Mouse (Mus musculus) forebrain, embryonic 16.5 days (tissue): ENCODE data around the gene Gba2. TPM values are rescaled to one million over a fixed set of nuclear protein-coding genes. Genes with fewer than 3 reads are reported as not detected.

Source experiments
- ATAC-seq: fragments of 200-750 bp; cut with Nextera tagmentation; 2 replicates; pipeline ENCODE4 v1.8.0; 2017; ENCODE audit warnings: mild to moderate bottlenecking, moderate library complexity
- H3K27ac ChIP-seq: fragments of 300-500 bp; sonication (generic); 2 replicates; pipeline ENCODE4 v1.5.1; 2014; ENCODE audit warnings: low read length, control low read depth
- H3K27me3 ChIP-seq: fragments of 300-500 bp; sonication (generic); replicated peaks from 2 replicates; pipeline ENCODE4 v1.6.1; 2014; ENCODE audit warnings: low read length; ENCODE audit not compliant: control insufficient read depth, insufficient read depth
- H3K36me3 ChIP-seq: fragments of 300-500 bp; sonication (generic); 2 replicates; pipeline ENCODE4 v1.6.1; 2014; ENCODE audit not compliant: control insufficient read depth, insufficient read depth
- H3K4me1 ChIP-seq: fragments of 300-500 bp; sonication (generic); replicated peaks from 2 replicates; pipeline ENCODE4 v1.6.1; 2014; ENCODE audit warnings: low read length; ENCODE audit not compliant: control insufficient read depth, insufficient read depth
- H3K4me2 ChIP-seq: fragments of 300-500 bp; sonication (generic); 2 replicates; pipeline ENCODE4 v1.6.1; 2014; ENCODE audit warnings: mild to moderate bottlenecking, low read length, control low read depth
- H3K4me3 ChIP-seq: fragments of 300-500 bp; sonication (generic); replicated peaks from 2 replicates; pipeline ENCODE4 v1.5.1; 2014; ENCODE audit warnings: mild to moderate bottlenecking, low read length, control low read depth
- H3K9ac ChIP-seq: fragments of 300-500 bp; sonication (generic); replicated peaks from 2 replicates; pipeline ENCODE4 v1.6.1; 2014; ENCODE audit warnings: low read depth, low read length, control low read depth
- H3K9me3 ChIP-seq: fragments of 300-500 bp; sonication (generic); 2 replicates; pipeline ENCODE4 v1.6.1; 2016; ENCODE audit warnings: low read length; ENCODE audit not compliant: control insufficient read depth
- WGBS: fragments of 180-500 bp; shearing (Covaris S2); extraction: QIAGEN DNeasy Blood & Tissue Kit; methylation state at CpG from one replicate; pipeline ENCODE4 v1.1.7; 2014; 5-methylcytosine and 5-hydroxymethylcytosine counted together
- polyA plus RNA-seq: library from polyadenylated mRNA; unstranded; fragments of >200 nt; fragmentation: Nextera tagmentation; extraction: Ambion mirVana; gene quantifications from 2 replicates; pipeline ENCODE4 v1.2.1, GENCODE M21; 2015

Gba2 gene
- polyA plus RNA-seq, 1 experiment from 2014 or later: 62.3 TPM

DNA sequence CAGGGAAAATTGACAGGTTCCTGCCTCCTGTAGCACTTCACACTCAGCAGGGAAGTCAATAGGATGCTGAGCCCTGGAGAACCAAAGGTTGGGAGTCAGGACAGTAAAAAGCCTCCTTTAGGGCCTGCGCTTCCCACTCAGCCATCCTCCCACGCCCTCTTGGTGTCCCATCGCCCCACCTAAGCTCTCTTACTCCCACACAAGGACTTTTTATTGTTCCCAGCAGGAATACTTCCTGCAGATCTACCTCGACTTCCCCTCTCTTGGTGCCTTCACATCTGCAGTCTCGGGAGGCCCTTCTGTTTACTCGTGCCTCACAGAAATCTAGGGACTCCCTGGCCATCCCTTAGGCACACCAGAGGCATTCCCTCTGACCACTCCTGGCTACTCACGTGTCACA, 4.7 kb upstream of the Gba2 start:
- H3K4me3 ChIP-seq: no peak overlapping the region
- no peaks in the 10 kb centered on the region for H3K27me3 ChIP-seq
- H3K9ac ChIP-seq: no peak overlapping the region
- peaks cover 13% of the 10 kb centered on the region for H3K36me3 ChIP-seq
- H3K27ac ChIP-seq: no peak overlapping the region
- 75% methylated on average over 7 of the region's 7 CpGs for WGBS
- no peak overlapping the region for H3K4me2 ChIP-seq
- no peaks in the 10 kb centered on the region for H3K9me3 ChIP-seq
- no peak for ATAC-seq
- peaks cover 10% of the 10 kb centered on the region for H3K4me1 ChIP-seq

DNA sequence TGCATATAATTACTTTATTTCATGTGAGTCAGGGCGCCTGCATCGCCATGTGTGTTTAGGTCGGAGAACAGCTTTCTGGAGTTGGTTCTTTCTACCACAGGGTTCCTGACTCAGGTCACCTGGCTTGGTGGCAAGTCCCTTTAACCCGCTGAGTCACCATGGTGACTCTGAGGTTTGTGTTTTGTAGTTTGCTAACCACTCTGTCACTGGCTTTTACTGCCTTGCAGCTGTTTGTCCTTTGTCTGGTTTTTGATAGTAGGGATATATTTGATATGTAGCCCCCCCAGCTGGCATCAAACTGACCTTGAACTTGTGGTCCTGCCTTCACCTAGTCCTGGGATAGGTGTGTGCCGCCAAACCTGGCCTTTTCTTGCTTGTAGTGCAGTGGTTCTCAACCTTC, 3.6 kb upstream of the Gba2 start:
- Histone ChIP-seq H3K4me2 (no peak overlapping the region), H3K4me1 (peaks cover 18% of the 10 kb centered on the region), H3K4me3 (no peak overlapping the region), H3K9ac (no peak overlapping the region), H3K27me3 (no peaks in the 10 kb centered on the region), H3K36me3 (peaks cover 13% of the 10 kb centered on the region), H3K27ac (no peak overlapping the region), H3K9me3 (no peaks in the 10 kb centered on the region)
- ATAC-seq: no peak
- 89% methylated on average over 5 of the region's 5 CpGs for WGBS

DNA sequence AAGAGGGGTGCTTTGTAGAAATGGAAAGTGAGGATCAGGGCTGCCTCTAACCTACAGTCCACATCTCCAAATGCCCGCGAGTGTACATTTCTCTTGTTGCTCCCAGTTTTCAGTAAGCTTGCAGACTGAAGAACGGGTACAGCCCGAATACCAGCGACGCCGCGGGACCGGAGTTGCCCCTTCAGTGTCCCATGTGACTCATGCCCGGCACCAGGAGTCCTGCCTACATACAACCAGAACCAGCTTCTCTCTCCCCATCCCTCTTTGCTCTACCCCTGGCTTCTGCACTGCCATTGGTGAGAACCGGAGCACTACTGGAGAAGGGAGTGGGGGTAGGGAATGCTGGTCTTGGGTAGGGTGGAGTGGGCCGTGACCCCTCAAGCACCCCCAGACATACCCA, 2.7 kb upstream of the Gba2 start:
- H3K27ac ChIP-seq: no peak overlapping the region
- H3K27me3 ChIP-seq: no peaks in the 10 kb centered on the region
- H3K4me1 ChIP-seq: peaks cover 27% of the 10 kb centered on the region
- H3K4me2 ChIP-seq: no peak overlapping the region
- H3K9me3 ChIP-seq: no peaks in the 10 kb centered on the region
- ATAC-seq: no peak
- H3K9ac ChIP-seq: no peak overlapping the region
- H3K36me3 ChIP-seq: peaks cover 13% of the 10 kb centered on the region
- WGBS: 97% methylated on average over 12 of the region's 12 CpGs
- H3K4me3 ChIP-seq: no peak overlapping the region

DNA sequence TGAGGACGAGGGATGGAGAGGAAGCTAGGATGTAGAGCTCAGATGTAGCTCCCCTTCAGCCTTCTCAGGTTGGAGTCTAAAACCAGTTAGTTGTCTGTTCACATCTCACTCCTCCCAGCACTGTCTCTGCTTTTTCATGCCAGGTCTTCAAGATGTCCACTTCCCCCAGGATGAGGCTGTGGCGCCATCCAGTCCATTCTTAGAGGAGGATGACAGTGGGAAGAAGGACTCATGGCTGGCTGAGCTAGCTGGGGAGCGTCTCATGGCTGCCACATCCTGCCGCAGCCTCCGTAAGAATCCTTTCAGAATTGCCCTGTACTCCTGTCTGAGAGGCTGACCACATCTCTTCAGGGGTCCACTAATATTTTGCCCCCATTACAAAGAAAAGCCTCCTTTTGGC, 2.0 kb upstream of the Gba2 start:
- no peak for ATAC-seq
- Histone ChIP-seq H3K9ac (peak overlapping the region; percentile 5; the same call in 1 of the 2 replicates), H3K27ac (no peak overlapping the region), H3K4me1 (peaks cover 33% of the 10 kb centered on the region), H3K4me2 (no peak overlapping the region), H3K36me3 (peaks cover 13% of the 10 kb centered on the region), H3K9me3 (no peaks in the 10 kb centered on the region), H3K4me3 (no peak overlapping the region), H3K27me3 (no peaks in the 10 kb centered on the region)
- WGBS: 92% methylated on average over 5 of the region's 5 CpGs

DNA sequence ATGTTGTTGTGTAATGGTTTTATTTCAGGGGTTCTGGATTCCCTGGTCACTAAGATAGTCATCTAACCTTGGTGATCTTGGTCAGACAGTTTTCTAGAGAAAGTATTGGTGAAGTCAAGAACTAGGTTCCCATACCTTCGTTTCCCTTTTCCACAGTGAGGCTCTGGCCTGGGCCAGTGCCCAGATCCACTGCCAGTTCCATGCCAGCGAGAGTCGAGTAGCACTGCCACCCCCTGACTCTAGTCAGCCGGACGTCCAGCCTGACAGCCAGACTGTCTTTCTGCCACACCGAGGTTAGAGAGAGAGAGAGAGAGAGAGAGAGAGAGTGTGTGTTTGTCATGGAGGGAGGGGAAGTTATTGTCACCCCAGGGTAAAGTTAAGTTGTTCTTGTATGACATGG, 1.1 kb upstream of the Gba2 start:
- no peaks in the 10 kb centered on the region for H3K27me3 ChIP-seq
- no peak overlapping the region for H3K27ac ChIP-seq
- no peaks in the 10 kb centered on the region for H3K9me3 ChIP-seq
- no peak for ATAC-seq
- H3K4me1 ChIP-seq: peaks cover 43% of the 10 kb centered on the region
- H3K4me2 ChIP-seq: peak overlapping the region; percentile 83
- peak overlapping the region; percentile 95 for H3K4me3 ChIP-seq
- WGBS: 71% methylated on average over 6 of the region's 6 CpGs
- H3K9ac ChIP-seq: peak overlapping the region; percentile 96
- peaks cover 13% of the 10 kb centered on the region for H3K36me3 ChIP-seq

DNA sequence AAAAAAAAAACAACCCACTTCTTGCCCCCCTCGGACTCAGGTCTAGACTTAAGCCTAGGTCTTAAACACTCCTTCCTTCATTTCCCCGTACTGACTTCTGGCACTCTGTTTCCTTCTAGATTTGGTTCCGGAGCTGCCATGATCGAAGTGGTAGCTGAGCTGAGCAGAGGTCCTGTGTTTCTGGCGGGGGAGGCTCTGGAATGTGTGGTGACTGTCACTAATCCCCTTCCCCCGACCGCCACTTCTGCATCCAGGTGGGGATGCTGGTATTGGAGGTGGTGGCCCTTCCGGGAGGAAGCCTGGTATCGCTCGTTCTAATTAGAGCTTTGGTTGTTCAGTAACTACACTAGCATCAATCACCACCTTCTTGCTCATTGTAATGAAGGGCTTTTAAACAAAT, 583 bp upstream of the Gba2 start:
- Histone ChIP-seq H3K36me3 (peaks cover 13% of the 10 kb centered on the region), H3K9me3 (no peaks in the 10 kb centered on the region), H3K9ac (peak overlapping the region; percentile 96), H3K4me3 (peak overlapping the region; percentile 95), H3K27ac (peak overlapping the region; percentile 76), H3K4me2 (peak overlapping the region; percentile 83), H3K27me3 (no peaks in the 10 kb centered on the region), H3K4me1 (peaks cover 47% of the 10 kb centered on the region)
- 4% methylated on average over 10 of the region's 10 CpGs for WGBS
- no peak for ATAC-seq

DNA sequence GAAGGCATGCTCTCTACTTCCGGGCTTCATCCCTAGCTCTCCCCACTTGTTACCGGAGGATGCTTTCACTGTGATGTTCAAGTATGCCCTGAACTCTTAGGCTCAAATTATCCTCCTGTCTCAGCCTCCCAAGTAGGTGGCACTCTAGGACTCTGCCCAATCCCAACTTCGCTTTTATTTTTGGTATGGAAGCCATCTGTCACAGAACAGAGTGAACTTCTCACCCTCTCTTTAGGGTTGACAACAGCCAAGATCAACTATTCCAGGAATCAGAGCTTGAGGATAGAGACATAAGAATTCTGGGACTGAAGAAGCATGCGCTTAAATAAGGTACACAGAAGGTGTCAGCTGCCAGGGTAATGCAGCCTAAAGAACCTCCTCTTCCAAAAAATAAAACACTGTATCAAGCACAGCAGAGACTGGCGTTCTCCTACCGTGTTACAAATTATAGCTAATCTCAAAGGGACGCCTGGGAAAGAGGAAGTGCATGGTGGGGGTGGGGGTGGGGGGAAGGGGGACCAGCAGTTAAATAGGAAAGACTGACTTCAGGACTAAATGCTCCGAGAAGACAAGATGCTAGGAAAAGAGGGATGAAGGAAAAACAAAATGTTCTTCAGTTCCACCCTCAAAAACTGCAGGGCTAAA, 1.3 kb downstream of the Gba2 start:
- 56% methylated on average over 8 of the region's 8 CpGs for WGBS
- ATAC-seq: no peak

DNA sequence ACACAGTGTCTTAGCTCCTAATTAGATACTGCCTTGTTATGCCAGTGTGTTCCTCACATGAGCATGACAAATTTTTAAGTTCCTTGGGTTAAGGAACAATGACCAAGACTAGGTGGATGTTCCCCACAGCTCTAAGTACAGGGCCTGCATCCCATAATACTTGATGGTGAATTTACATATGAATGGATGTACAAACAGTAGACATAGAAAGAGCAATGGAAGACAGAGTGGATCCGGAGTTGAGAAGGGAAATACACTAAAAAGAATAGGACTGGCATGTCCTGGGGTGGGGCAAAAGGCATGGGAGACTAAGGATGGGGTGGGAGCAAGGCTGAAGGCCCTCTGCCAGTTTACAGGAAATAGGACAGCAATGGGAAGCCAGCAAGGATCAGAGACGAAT, 3.3 kb downstream of the Gba2 start:
- Histone ChIP-seq H3K27ac (no peak overlapping the region), H3K9ac (0 out of 2 replicates have a peak overlapping the region, but pooled peaks have one; percentile 3), H3K4me2 (peak overlapping the region; percentile 49), H3K4me3 (peak overlapping the region; percentile 9; the same call in 1 of the 2 replicates), H3K27me3 (no peaks in the 10 kb centered on the region), H3K36me3 (peaks cover 21% of the 10 kb centered on the region), H3K9me3 (no peaks in the 10 kb centered on the region), H3K4me1 (peaks cover 47% of the 10 kb centered on the region)
- WGBS: 20% methylated on average over 2 of the region's 2 CpGs
- ATAC-seq: no peak

More for the DNA sequence above, 1.3 kb downstream of the Gba2 start:
- Histone ChIP-seq H3K9me3 (no peaks in the 10 kb centered on the region), H3K27ac (no peak overlapping the region), H3K9ac (peak overlapping the region; percentile 96), H3K4me2 (peak overlapping the region; percentile 83), H3K4me1 (peaks cover 47% of the 10 kb centered on the region), H3K27me3 (no peaks in the 10 kb centered on the region), H3K4me3 (peak overlapping the region; percentile 95), H3K36me3 (peaks cover 18% of the 10 kb centered on the region)

DNA sequence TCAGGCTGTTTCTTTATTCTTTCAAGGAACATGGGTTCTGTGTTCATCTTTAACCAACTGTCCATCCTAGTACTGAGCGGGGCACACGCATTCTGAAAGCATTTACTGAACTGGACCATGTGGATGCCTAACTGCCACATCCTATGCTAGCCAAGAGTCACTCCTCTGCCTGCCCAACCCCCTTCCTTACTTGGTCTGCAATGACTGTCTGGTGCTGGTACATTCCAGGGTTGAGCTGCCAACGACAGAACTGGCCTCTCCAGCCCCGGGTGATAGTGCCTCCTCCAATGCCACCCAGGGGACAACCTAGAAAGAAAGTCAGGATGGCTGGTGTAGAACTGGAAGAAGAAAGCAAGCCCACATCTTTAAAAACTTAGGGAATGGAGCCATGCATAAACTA, 5.1 kb downstream of the Gba2 start:
- H3K4me3 ChIP-seq: no peak overlapping the region
- no peak for ATAC-seq
- 92% methylated on average over 4 of the region's 4 CpGs for WGBS
- H3K27me3 ChIP-seq: no peaks in the 10 kb centered on the region
- H3K9ac ChIP-seq: no peak overlapping the region
- no peak overlapping the region for H3K27ac ChIP-seq
- H3K9me3 ChIP-seq: no peaks in the 10 kb centered on the region
- H3K36me3 ChIP-seq: peaks cover 34% of the 10 kb centered on the region
- H3K4me1 ChIP-seq: peaks cover 37% of the 10 kb centered on the region
- H3K4me2 ChIP-seq: no peak overlapping the region
